Mouse (Mus musculus) heart, postnatal 25 days (tissue): ENCODE measurements around the gene Tril. TPM values are rescaled to one million over a fixed set of nuclear protein-coding genes. Genes with fewer than 3 reads are reported as not detected.
A peak's percentile ranks its signal among the peaks of the same experiment; 100 is the strongest.

Experiments
- DNase-seq: peaks from one replicate; pipeline ENCODE4 v3.0.0; 2022; ENCODE audit warnings: low spot score
- intact Hi-C: fragments of 180-260 bp; cut with DNase I; formaldehyde crosslinking; loops from one replicate; pipeline ENCODE4 v1.15.1; 2025
- total RNA-seq, 2 experiments: library from RNA; stranded (reverse); gene quantifications; 2 replicates each; pipeline ENCODE4 v1.2.3; 2021

Tril gene
- 1 to 10 TPM; 4.7 to 5.5 TPM for total RNA-seq

GRCm38 (mm10) chr6:53820486-53820985 lies at the start of gene Tril:
Gene Tril (minus strand): TSS chr6:53820830.
- intact Hi-C loops: loop anchor here (2.0 to 5.0 kb wide), 3 partner anchors 37 to 60 kb away; no protein-coding TSS in a partner anchor
- DNase-seq: peak; percentile 78

GRCm38 (mm10) chr6:53863011-53863410 lies 42.4 kb upstream of the Tril start:
- no peak for DNase-seq

GRCm38 (mm10) chr6:53859106-53859505 lies 38.5 kb upstream of the Tril start:
- intact Hi-C loops: loop anchor here (5.0 kb wide), 1 partner anchor 37 kb away; the partner anchor contains the start of gene Tril
- peak; percentile 13 for DNase-seq

More at GRCm38 (mm10) chr6:53863011-53863410, 42.4 kb upstream of the Tril start:
- intact Hi-C loops: no loop called here

GRCm38 (mm10) chr6:53857822-53858221 lies 37.2 kb upstream of the Tril start:
- intact Hi-C loops: loop anchor here (5.0 kb wide), 1 partner anchor 36 kb away; the partner anchor contains the start of gene Tril
- no peak for DNase-seq

- intact Hi-C loops: loop anchor here (5.0 kb wide), 1 partner anchor 34 kb away; the partner anchor contains the start of gene Tril
- DNase-seq: peak; percentile 24
These were observed 36.1 kb upstream of the Tril start for GRCm38 (mm10) chr6:53856775-53857174.

GRCm38 (mm10) chr6:53854971-53855856 lies 34.6 kb upstream of the Tril start:
- no peak for DNase-seq
- intact Hi-C loops: loop anchor here (5.0 kb wide), 1 partner anchor 33 kb away; the partner anchor contains the start of gene Tril

- intact Hi-C loops: no loop called here
- no peak for DNase-seq
These were observed 33.6 kb upstream of the Tril start for GRCm38 (mm10) chr6:53854226-53854625.

- DNase-seq: no peak
- intact Hi-C loops: no loop called here
These were observed 32.9 kb upstream of the Tril start for GRCm38 (mm10) chr6:53853546-53853945.

- DNase-seq: no peak
- intact Hi-C loops: no loop called here
These were observed 24.0 kb upstream of the Tril start for GRCm38 (mm10) chr6:53844626-53845025.

- intact Hi-C loops: no loop called here
- peak; percentile 42 for DNase-seq
These were observed 4.6 kb upstream of the Tril start for GRCm38 (mm10) chr6:53825213-53825612.

GRCm38 (mm10) chr6:53821041-53821501 lies 441 bp upstream of the Tril start:
- peak; percentile 35 for DNase-seq
- intact Hi-C loops: loop anchor here (2.0 to 5.0 kb wide), 3 partner anchors 36 to 60 kb away; no protein-coding TSS in a partner anchor

- intact Hi-C loops: loop anchor here (2.0 to 5.0 kb wide), 3 partner anchors 37 to 61 kb away; no protein-coding TSS in a partner anchor
- no peak for DNase-seq
These were observed 707 bp downstream of the Tril start for GRCm38 (mm10) chr6:53819761-53820485.

- DNase-seq: no peak
- intact Hi-C loops: no loop called here
These were observed 1.6 kb downstream of the Tril start for GRCm38 (mm10) chr6:53818732-53819661.

GRCm38 (mm10) chr6:53818264-53818731 lies 2.3 kb downstream of the Tril start:
- DNase-seq: peak; percentile 48
- intact Hi-C loops: no loop called here

- intact Hi-C loops: no loop called here
- DNase-seq: no peak
These were observed 2.9 kb downstream of the Tril start for GRCm38 (mm10) chr6:53817763-53818174.

GRCm38 (mm10) chr6:53816661-53817060 lies 4.0 kb downstream of the Tril start:
- DNase-seq: no peak
- intact Hi-C loops: no loop called here

GRCm38 (mm10) chr6:53815691-53816090 lies 4.9 kb downstream of the Tril start:
- intact Hi-C loops: no loop called here

GRCm38 (mm10) chr6:53814214-53814613 lies 6.4 kb downstream of the Tril start:
- intact Hi-C loops: no loop called here
- no peak for DNase-seq

More at GRCm38 (mm10) chr6:53815691-53816090, 4.9 kb downstream of the Tril start:
- no peak for DNase-seq

GRCm38 (mm10) chr6:53812242-53812641 lies 8.4 kb downstream of the Tril start:
- intact Hi-C loops: no loop called here
- DNase-seq: no peak
